Mouse (Mus musculus): ENCODE data around the gene Nucb1.

DNA sequence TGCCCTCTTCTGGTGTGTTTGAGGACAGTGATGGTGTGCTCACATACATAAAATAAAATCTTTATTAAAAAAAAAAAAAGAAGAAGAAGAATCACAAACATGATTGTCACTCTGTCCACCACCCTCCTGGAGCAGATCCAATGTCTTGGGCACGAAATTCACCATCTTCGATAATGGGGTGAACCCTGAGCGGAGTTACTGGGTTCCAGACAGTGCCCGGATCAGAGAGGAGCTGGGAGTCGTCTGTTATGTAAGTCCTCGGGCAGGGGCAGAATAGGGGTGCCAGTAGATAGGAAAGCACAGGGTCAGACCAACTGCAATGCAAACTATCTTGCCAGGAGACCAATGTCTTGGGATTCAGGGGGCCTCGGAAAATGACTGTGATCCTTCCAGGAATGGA lies 10.4 kb upstream of the Nucb1 start:
- no peak for TF ChIP-seq TAL1 (IDR thresholded peaks at IDR 0.05; ENCODE audit: low read length)
- no peak for TF ChIP-seq GATA1 (IDR thresholded peaks at IDR 0.05; ENCODE audit: low read length)

Data from erythroblast, embryonic 14.5 days (primary cell).